Mouse (Mus musculus) liver, embryonic 14.5 days (tissue): ENCODE results near the gene Tor2a. TPM values are rescaled to one million over a fixed set of nuclear protein-coding genes. Genes with fewer than 3 reads are reported as not detected.

Source experiments
- ATAC-seq: fragments of 200-750 bp; cut with Nextera tagmentation; 2 replicates; pipeline ENCODE4 v1.8.0; 2017; ENCODE audit warnings: moderate number of reproducible peaks, mild to moderate bottlenecking, moderate library complexity; ENCODE audit not compliant: insufficient read depth
- DNase-seq, 3 experiments: peaks; one replicate each; pipeline ENCODE4 v3.0.0-alpha.2; 2012 to 2013; ENCODE audit warnings: low read depth in 3 of 3, low spot score in 3 of 3
- H3K27ac ChIP-seq: fragments of 300-500 bp; sonication (generic); 2 replicates; pipeline ENCODE4 v1.5.1; 2014; ENCODE audit warnings: moderate library complexity, mild to moderate bottlenecking, control low read depth, inconsistent platforms
- H3K27me3 ChIP-seq: fragments of 300-500 bp; sonication (generic); 2 replicates; pipeline ENCODE4 v1.6.1; 2014; ENCODE audit warnings: mild to moderate bottlenecking, low read length, moderate library complexity; ENCODE audit not compliant: control insufficient read depth, insufficient read depth
- H3K36me3 ChIP-seq: fragments of 300-500 bp; sonication (generic); replicated peaks from 2 replicates; pipeline ENCODE4 v1.6.1; 2014; ENCODE audit warnings: low read depth; ENCODE audit not compliant: control insufficient read depth, insufficient read depth
- H3K4me1 ChIP-seq, 2 experiments: fragments of 200-500 bp in 1 of 2; fragments of 300-500 bp in 1 of 2; sonication (generic) in 1 of 2; replicated peaks; 2 replicates each; pipeline ENCODE4 v1.6.1; 2012 to 2014; ENCODE audit warnings: antibody characterized with exemption in 1 of 2, inconsistent platforms in 1 of 2, low read length in 1 of 2; ENCODE audit not compliant: control insufficient read depth in 2 of 2, insufficient read depth in 2 of 2
- H3K4me2 ChIP-seq: fragments of 300-500 bp; sonication (generic); 2 replicates; pipeline ENCODE4 v1.6.1; 2014; ENCODE audit warnings: low read depth, mild to moderate bottlenecking, control low read depth, moderate library complexity
- H3K4me3 ChIP-seq, 2 experiments: fragments of 200-500 bp in 1 of 2; fragments of 300-500 bp in 1 of 2; sonication (generic) in 1 of 2; 2 replicates each; pipeline ENCODE4 v1.5.1; 2012 to 2014; ENCODE audit warnings: low read depth in 2 of 2, low read length in 2 of 2, mild to moderate bottlenecking in 2 of 2, control low read depth in 1 of 2, inconsistent platforms in 1 of 2, moderate library complexity in 1 of 2; ENCODE audit not compliant: insufficient read depth in 1 of 2
- H3K9ac ChIP-seq: fragments of 300-500 bp; sonication (generic); replicated peaks from 2 replicates; pipeline ENCODE4 v1.6.1; 2014; ENCODE audit warnings: mild to moderate bottlenecking, control low read depth, moderate library complexity
- H3K9me3 ChIP-seq: fragments of 300-500 bp; sonication (generic); 2 replicates; pipeline ENCODE4 v1.6.1; 2016; ENCODE audit warnings: low read length, mixed read lengths; ENCODE audit not compliant: control insufficient read depth
- CTCF ChIP-seq: IDR thresholded peaks from 2 replicates; pipeline ENCODE4 v1.5.1; 2016; ENCODE audit warnings: antibody characterized with exemption, low read depth, control low read depth
- EP300 ChIP-seq: IDR thresholded peaks from 2 replicates; pipeline ENCODE4 v1.6.1; 2016; ENCODE audit warnings: antibody characterized with exemption, low read depth
- WGBS: fragments of 180-500 bp; shearing (Covaris S2); extraction: QIAGEN DNeasy Blood & Tissue Kit; methylation state at CpG from one replicate; pipeline ENCODE4 v1.1.7; 2014; ENCODE audit not compliant: insufficient replicate concordance; 5-methylcytosine and 5-hydroxymethylcytosine counted together
- polyA plus RNA-seq, 2 experiments: library from polyadenylated mRNA; depleted of rRNA in 1 of 2; stranded (reverse) in 1 of 2; unstranded in 1 of 2; fragments of >200 nt; fragmentation: Nextera tagmentation in 1 of 2; extraction: Ambion mirVana in 1 of 2; gene quantifications; 2 replicates each; pipeline versions ENCODE4 v1.2.1 to v1.2.3; 2012 to 2014

Gene Tor2a
- polyA plus RNA-seq, 2 experiments, result 21.2 to 25.2 TPM

GRCm38 (mm10) chr2:32775359-32776074, 18.5 kb downstream of the Tor2a start, which contains the start of the genes Ttc16 and Ptrh1:
Gene Ttc16, minus strand, starts transcription at chr2:32775633.
Gene Ptrh1, plus strand, starts transcription at chr2:32775786.
- TF ChIP-seq CTCF, result 0 out of 2 replicates have a peak, but pooled peaks have one; percentile 4
- no peak for TF ChIP-seq EP300
- peak; percentile 92 to 93 (median 92) for DNase-seq
- Histone ChIP-seq H3K36me3 (no peaks in the 10 kb centered on the region), H3K4me1 (peaks cover 2 to 8% of the 10 kb centered on the region in 2 experiments; a peak in 3 of 4 replicates), H3K27me3 (no peaks in the 10 kb centered on the region), H3K4me2 (peak within 1 kb of the TSS; percentile 59), H3K4me3 (peak within 1 kb of the TSS; percentile 70 to 72), H3K27ac (no peak within 1 kb of the TSS), H3K9me3 (no peaks in the 10 kb centered on the region), H3K9ac (peak within 1 kb of the TSS; percentile 19)
- peak; percentile 96 for ATAC-seq
- under 1% methylated on average over 46 of the region's 46 CpGs for WGBS

- Histone ChIP-seq H3K4me3 (peak overlapping the region; percentile 58 to 70), H3K9me3 (no peaks in the 10 kb centered on the region)
Observed at GRCm38 (mm10) chr2:32776192-32776591, 19.2 kb downstream of the Tor2a start.

GRCm38 (mm10) chr2:32778081-32778480, 21.0 kb downstream of the Tor2a start:
- H3K4me3 ChIP-seq, result no peak overlapping the region
- no peak overlapping the region for H3K9ac ChIP-seq
- WGBS, result 76% methylated on average over 6 of the region's 6 CpGs
- DNase-seq, result no peak
- no peaks in the 10 kb centered on the region for H3K9me3 ChIP-seq
- H3K27me3 ChIP-seq, result no peaks in the 10 kb centered on the region
- peaks cover 2 to 5% of the 10 kb centered on the region in 2 experiments; a peak in 3 of 4 replicates for H3K4me1 ChIP-seq
- TF ChIP-seq EP300 (no peak), CTCF (no peak)
- no peaks in the 10 kb centered on the region for H3K36me3 ChIP-seq
- no peak for ATAC-seq
- H3K4me2 ChIP-seq, result no peak overlapping the region
- no peak overlapping the region for H3K27ac ChIP-seq

More at GRCm38 (mm10) chr2:32776192-32776591, 19.2 kb downstream of the Tor2a start:
- Histone ChIP-seq H3K4me1 (peaks cover 2 to 8% of the 10 kb centered on the region in 2 experiments; a peak in 3 of 4 replicates), H3K27me3 (no peaks in the 10 kb centered on the region), H3K9ac (no peak overlapping the region; the same call in 1 of the 2 replicates), H3K4me2 (peak overlapping the region; percentile 59), H3K36me3 (no peaks in the 10 kb centered on the region), H3K27ac (no peak overlapping the region)
- no peak for DNase-seq
- TF ChIP-seq EP300 (no peak), CTCF (no peak)
- no peak for ATAC-seq
- 35% methylated on average over 22 of the region's 22 CpGs for WGBS

- no peak overlapping the region for H3K27ac ChIP-seq
- TF ChIP-seq EP300 (no peak), CTCF (peak; percentile 84)
- ATAC-seq (no peak), DNase-seq (peak in 1 of 3 experiments; percentile 24)
- H3K27me3 ChIP-seq, result no peaks in the 10 kb centered on the region
- H3K4me2 ChIP-seq, result no peak overlapping the region
- 30% methylated on average over 8 of the region's 8 CpGs for WGBS
- no peaks in the 10 kb centered on the region for H3K9me3 ChIP-seq
- H3K9ac ChIP-seq, result no peak overlapping the region
- peaks cover 2 to 5% of the 10 kb centered on the region in 2 experiments; a peak in 3 of 4 replicates for H3K4me1 ChIP-seq
- no peaks in the 10 kb centered on the region for H3K36me3 ChIP-seq
- H3K4me3 ChIP-seq, result no peak overlapping the region
Observed at GRCm38 (mm10) chr2:32779131-32779530, 22.1 kb downstream of the Tor2a start.

GRCm38 (mm10) chr2:32779714-32780113, 22.7 kb downstream of the Tor2a start:
- Histone ChIP-seq H3K27me3 (no peaks in the 10 kb centered on the region), H3K9me3 (no peaks in the 10 kb centered on the region), H3K27ac (no peak overlapping the region), H3K4me2 (no peak overlapping the region), H3K4me3 (no peak overlapping the region), H3K9ac (no peak overlapping the region), H3K36me3 (no peaks in the 10 kb centered on the region), H3K4me1 (peaks cover 2 to 5% of the 10 kb centered on the region in 2 experiments; a peak in 3 of 4 replicates)
- WGBS, result 71% methylated on average over 6 of the region's 6 CpGs
- TF ChIP-seq EP300 (no peak), CTCF (no peak)
- ATAC-seq (no peak), DNase-seq (no peak)
